Mouse (Mus musculus) splenic B cell, adult 2 months (primary cell): ENCODE results near the gene Gdf1.

Source experiments
- DNase-seq: peaks from one replicate; pipeline ENCODE4 v3.0.0-alpha.2; 2011; ENCODE audit warnings: low read depth, low spot score
- H3K27me3 ChIP-seq: 2 replicates; pipeline ENCODE4 v1.6.1; 2012; ENCODE audit warnings: mild to moderate bottlenecking, low read length, moderate library complexity, mixed read lengths; ENCODE audit not compliant: control insufficient read depth, poor library complexity, insufficient read depth, severe bottlenecking
- H3K36me3 ChIP-seq: 2 replicates; pipeline ENCODE4 v1.6.1; 2012; ENCODE audit warnings: mild to moderate bottlenecking, low read length, moderate library complexity, mixed read lengths; ENCODE audit not compliant: control insufficient read depth, poor library complexity, insufficient read depth, severe bottlenecking

Gene Gdf1

GRCm38 (mm10) chr8:70329124-70329834 lies at the start of gene Gdf1:
Gdf1 (plus strand) TSS chr8:70329817.
- H3K36me3 ChIP-seq, result peaks cover 18% of the 10 kb centered on the region
- DNase-seq, result no peak

DNA sequence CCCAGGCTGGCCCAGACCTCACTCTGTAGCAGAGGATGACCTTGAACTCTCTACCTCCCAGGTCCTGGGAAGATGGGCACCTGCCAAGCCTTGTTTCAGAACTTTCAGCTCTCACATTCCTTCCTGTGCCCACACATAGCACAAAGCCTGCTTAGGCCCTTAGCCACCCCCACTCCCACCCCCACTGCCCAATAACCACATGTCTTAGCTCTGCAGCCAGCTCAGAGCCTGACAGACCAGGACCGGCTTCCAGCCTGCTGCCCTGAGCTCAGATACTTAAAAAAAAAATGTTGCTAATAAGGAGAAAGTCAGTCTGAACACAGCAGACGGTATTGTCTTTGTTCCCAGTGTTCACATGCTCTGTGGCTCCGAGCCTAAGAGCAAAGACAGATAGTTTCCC lies 48.6 kb upstream of the Gdf1 start:
- Histone ChIP-seq H3K27me3 (no peaks in the 10 kb centered on the region), H3K36me3 (no peaks in the 10 kb centered on the region)
- DNase-seq, result no peak

More at GRCm38 (mm10) chr8:70329124-70329834, at the start of gene Gdf1:
- H3K27me3 ChIP-seq, result no peaks in the 10 kb centered on the region

DNA sequence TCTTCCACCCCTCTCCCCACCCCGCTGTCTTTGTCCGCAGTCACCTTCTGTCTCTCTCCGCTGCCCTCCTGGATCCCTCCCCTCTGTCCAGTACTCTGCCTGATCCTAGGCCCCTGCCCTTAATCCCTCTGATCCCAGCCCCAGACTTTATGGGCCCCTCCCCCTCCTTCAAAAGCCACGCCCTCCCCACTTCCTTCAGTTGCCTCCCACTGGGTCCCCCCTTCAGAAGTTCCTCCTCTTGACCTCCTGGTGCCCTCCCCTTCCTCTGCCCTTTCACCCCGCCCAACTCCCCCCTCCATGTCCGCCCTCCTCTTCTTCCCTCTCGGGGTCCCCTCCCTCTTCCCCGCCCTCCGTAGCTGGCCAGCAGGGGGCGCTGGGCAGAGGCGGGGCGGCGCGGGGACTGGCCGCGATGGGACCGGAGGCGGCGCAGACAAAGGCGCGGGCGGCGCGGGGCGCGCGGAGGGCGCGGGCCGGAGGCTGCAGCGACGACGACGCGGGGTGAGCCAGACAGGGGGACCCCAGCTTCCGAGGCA lies 46.9 kb upstream of the Gdf1 start, which contains the start of gene Homer3:
Homer3 (plus strand) TSS at position 225 of the 533 bp plus-strand sequence.
- peak; percentile 93 for DNase-seq
- H3K36me3 ChIP-seq, result no peaks in the 10 kb centered on the region; the same call in 1 of the 2 replicates
- H3K27me3 ChIP-seq, result no peaks in the 10 kb centered on the region

GRCm38 (mm10) chr8:70283136-70284077 lies 46.2 kb upstream of the Gdf1 start:
- no peaks in the 10 kb centered on the region; the same call in 1 of the 2 replicates for H3K36me3 ChIP-seq
- peak; percentile 16 for DNase-seq
- no peaks in the 10 kb centered on the region for H3K27me3 ChIP-seq

DNA sequence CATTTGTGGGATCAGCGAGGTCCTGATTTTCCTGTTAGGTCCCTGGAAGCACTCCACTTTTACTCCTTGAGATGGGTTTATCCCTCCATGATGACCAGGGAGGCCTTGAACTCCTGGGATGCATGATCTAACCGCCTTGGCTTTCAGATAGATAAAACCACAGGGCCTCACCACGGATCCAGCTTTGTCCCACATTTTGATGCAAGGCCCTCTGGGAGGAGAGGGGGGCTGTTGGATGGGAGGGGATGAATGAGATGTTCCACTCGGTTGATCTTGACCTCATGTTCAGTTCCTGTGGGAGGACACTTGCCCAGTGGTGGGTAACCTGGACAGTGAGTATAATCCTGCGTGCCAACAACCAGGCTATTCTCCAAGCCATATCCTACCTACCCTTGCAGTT lies 45.2 kb upstream of the Gdf1 start:
- Histone ChIP-seq H3K27me3 (no peaks in the 10 kb centered on the region), H3K36me3 (no peaks in the 10 kb centered on the region; the same call in 1 of the 2 replicates)
- DNase-seq, result no peak

DNA sequence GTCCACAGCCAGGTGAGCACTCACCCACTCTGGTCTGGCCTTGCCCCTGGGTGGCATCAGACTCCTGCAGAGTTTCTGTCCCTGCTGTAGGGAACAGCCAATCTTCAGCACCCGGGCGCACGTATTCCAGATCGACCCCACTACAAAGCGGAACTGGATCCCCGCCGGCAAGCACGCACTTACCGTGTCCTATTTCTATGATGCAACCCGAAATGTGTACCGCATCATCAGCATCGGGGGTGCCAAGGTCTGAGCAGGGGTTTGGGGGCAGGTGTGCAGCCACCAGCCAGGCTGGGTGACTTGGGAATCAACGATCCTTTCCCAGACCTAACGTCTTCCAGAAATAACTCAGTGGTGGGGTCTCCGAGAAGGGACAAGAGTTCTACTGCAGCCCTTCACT lies 44.3 kb upstream of the Gdf1 start:
- DNase-seq, result no peak
- no peaks in the 10 kb centered on the region for H3K27me3 ChIP-seq
- H3K36me3 ChIP-seq, result no peaks in the 10 kb centered on the region; the same call in 1 of the 2 replicates

DNA sequence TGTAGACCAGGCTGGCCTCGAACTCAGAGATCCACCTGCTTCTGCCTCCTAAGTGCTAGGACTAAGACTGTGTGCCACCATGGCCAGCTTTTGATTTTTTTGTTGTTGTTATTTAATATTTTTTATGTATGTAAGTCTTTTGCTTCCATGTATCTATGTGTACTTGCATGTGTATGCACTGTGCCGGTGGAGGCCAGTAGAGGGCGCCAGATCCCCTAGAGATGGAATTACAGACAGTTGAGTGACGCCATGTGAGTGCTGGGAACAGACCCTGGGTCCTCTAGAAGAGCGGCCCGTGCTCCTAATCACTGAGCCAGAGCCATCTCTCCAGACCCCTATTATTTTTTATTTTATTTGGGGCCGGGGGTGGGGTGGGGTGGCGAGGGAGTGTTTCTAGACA lies 42.9 kb upstream of the Gdf1 start:
- H3K36me3 ChIP-seq, result peaks cover 2% of the 10 kb centered on the region
- peak; percentile 58 for DNase-seq
- no peaks in the 10 kb centered on the region for H3K27me3 ChIP-seq

DNA sequence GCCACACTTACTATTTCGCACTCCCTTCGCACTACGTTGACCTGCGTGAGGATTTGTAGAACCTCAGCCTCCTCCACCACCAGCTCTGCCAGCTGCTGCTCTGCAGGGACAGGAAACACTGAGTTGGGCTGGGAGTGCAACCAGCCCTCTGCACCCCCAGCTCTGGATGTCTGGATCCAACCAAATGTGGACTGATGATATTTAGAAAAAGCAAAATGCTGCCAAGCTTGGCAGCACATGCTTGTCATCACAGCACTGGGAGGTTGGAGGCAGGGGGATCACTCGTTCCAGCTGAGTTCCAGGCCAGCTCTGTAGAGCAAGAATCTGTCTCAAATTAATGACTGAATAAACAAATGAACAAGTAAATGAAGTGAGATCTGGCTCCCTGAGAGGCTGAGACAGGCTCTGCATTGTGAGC lies 35.6 kb upstream of the Gdf1 start:
- no peak for DNase-seq
- Histone ChIP-seq H3K36me3 (peaks cover 22% of the 10 kb centered on the region), H3K27me3 (no peaks in the 10 kb centered on the region)

DNA sequence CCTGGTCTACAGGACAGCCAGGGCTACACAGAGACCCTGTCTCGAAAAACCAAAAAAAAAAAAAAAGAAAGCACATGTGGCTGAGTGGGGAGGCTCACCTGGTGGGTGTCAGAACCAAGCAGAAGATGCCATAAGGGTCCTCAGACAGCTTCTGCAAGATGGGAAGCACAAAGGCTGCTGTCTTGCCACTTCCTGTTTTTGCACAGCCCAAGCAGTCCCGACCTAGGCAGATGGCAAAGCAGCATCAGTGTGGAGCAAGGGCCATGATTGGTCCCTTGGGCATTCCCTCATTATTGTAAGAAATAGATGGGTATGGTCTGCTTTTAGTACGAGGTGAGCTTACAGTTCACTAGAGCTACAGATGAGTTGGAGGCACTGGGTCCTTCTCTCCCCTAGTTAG lies 28.7 kb upstream of the Gdf1 start:
- Histone ChIP-seq H3K36me3 (peaks cover 9% of the 10 kb centered on the region), H3K27me3 (no peaks in the 10 kb centered on the region)
- peak; percentile 20 for DNase-seq

DNA sequence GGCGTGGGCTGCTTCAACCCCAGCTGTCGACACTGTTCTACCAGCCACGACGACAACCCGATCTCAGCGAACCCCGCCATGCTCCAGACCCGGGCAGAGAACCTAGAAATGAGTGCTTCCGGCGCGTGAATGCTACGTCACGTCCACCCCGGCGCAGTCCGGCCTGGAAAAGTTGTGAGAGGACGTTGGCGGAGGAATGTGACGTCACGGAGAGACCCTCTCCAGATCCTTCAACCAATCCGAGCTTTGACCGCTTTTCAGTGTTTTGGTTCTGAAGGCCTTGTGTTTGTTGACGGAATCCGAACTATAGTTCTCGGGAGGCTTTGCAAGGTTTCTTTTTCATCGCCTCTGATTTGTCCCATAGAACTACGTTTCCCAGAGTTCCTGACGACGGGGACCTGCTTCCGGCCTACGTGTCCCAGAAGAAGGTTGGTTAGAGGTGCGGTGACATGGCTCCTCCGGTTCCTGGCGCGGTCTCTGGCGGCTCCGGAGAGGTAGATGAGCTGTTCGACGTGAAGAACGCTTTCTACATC lies 27.2 kb upstream of the Gdf1 start, which contains the start of the genes Ddx49 and Cope:
Ddx49 (minus strand) TSS at position 132 of the 533 bp plus-strand sequence.
Cope (plus strand) TSS at position 161 of the 533 bp plus-strand sequence.
- Histone ChIP-seq H3K36me3 (peaks cover 2% of the 10 kb centered on the region; the same call in 1 of the 2 replicates), H3K27me3 (no peaks in the 10 kb centered on the region)
- DNase-seq, result peak; percentile 93

DNA sequence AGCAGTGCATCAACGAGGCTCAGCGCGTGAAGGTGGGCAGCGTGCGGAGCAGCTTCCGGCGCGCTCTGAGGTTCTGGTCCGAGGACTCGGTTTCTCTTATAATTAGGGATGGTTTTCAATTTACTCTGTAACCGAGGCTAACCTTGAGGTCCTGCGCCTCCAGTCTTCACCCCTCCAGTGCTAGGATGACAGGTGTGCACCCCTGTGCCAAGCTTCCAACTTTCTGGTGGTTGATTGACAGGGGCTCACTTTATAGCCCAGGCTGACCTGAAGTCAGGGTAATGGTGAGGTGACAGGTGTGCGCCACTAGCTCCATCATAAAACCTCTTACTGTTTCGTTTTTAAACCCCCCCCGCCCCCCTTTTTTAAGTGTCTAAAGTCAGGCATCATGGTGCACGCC lies 26.7 kb upstream of the Gdf1 start:
- H3K27me3 ChIP-seq, result no peaks in the 10 kb centered on the region
- no peak for DNase-seq

GRCm38 (mm10) chr8:70309311-70309710 lies 20.3 kb upstream of the Gdf1 start:
- DNase-seq, result peak; percentile 49
- Histone ChIP-seq H3K27me3 (no peaks in the 10 kb centered on the region), H3K36me3 (peaks cover 11% of the 10 kb centered on the region)

More for the DNA sequence above, 26.7 kb upstream of the Gdf1 start:
- H3K36me3 ChIP-seq, result peaks cover 5% of the 10 kb centered on the region

DNA sequence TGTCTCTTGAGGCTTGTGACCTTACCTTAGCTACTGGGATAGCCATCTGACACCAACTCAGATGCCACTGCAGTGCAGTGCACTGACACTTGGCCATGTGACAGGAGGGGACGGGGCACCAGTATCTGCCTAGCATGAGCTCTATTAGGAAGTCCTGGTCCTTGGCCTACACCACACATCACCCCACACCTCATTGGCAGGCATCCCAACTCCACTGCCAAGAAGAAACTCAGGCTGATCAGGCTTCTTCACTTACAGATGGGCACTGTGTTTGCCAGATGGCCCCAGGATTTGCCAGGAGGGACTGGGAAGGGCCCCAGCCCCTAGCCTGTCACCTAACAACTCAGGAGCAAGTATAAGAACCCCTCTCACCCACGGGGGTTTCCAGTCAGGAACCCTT lies 16.2 kb upstream of the Gdf1 start:
- peaks cover 2% of the 10 kb centered on the region; the same call in 1 of the 2 replicates for H3K36me3 ChIP-seq
- no peaks in the 10 kb centered on the region for H3K27me3 ChIP-seq
- DNase-seq, result no peak
